Mouse (Mus musculus): Measurements from ENCODE around the gene Naa38. TPM values are rescaled to one million over a fixed set of nuclear protein-coding genes. Genes with fewer than 3 reads are reported as not detected.

Naa38 gene
- polyA plus RNA-seq, 1 experiment from 2014 or later, result 83.9 TPM

GRCm38 (mm10) chr11:69417449-69418384 lies 22.4 kb downstream of the Naa38 start:
- peak; percentile 91 for DNase-seq
- Histone ChIP-seq H3K4me1 (ENCODE audit: insufficient read depth) (peaks cover 71% of the 10 kb centered on the region), H3K4me3 (ENCODE audit: low read depth, low read length) (peak overlapping the region; percentile 55), H3K27me3 (ENCODE audit: insufficient read depth, low read length) (peaks cover 18% of the 10 kb centered on the region), H3K36me3 (replicated peaks; ENCODE audit: insufficient read depth, low read length) (no peaks in the 10 kb centered on the region), H3K4me2 (ENCODE audit: low read depth, low read length) (peak overlapping the region; percentile 93), H3K9me3 (ENCODE audit: low read length) (no peaks in the 10 kb centered on the region), H3K27ac (ENCODE audit: low read depth) (peak overlapping the region; percentile 94), H3K9ac (replicated peaks) (peak overlapping the region; percentile 60)
- ATAC-seq, result peak; percentile 69
- peak; percentile 64; the same call in 1 of the 2 replicates for TF ChIP-seq EP300 (IDR thresholded peaks at IDR 0.05; ENCODE audit: low read depth)
- TF ChIP-seq CTCF (IDR thresholded peaks at IDR 0.05; ENCODE audit: low read depth), result no peak
- WGBS (ENCODE audit: insufficient replicate concordance), result 0% methylated on average over 38 of the region's 39 CpGs

DNA sequence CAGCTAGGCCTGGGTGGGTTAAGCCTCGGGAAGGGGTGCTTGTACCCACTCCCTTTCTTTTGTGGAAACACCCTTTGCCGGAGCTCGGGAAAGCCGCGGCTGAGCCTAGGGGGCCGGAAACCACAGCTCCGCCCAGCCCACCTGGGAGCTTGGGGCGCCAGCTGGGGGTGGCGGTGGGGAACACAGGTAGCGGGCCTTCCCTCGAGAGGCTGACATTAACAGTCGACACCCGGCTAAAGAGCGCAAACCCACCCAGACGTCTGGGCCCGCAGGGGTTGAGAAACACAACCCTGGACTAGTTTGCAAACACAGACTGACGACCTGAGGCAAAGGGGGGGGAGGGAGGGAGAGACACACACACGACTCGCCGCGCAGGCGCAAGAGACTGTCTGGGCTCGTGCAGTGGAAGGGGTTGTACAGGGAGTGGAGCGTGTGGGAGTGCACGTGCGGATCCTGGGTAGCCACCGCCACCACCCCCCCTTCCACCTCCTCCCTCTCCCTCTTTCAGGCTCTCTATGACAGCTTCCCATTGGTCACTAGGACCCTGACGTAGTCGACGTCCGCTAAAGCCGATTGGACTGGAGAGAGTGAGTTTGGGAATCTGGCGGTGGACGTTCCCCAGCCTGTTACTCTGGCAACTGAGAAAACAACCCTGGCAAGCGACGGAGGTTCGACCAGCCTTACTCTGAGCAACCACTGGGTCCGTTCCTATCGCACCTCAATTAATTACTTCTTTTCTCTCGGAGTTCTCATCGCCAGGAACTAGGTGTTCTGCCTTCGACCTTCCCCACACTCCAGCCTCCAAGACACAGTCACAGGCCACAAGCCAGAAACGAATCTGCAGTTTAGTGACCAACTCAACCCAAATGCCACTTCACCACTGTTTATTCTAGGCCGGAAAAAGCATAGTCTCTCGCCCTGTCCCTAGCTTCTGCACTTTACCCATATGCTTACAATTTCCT lies 23.5 kb downstream of the Naa38 start:
- WGBS (ENCODE audit: insufficient replicate concordance), result 0% methylated on average over 43 of the region's 45 CpGs
- H3K27ac ChIP-seq (ENCODE audit: low read depth), result peak overlapping the region; percentile 94
- peak overlapping the region; percentile 93 for H3K4me2 ChIP-seq (ENCODE audit: low read depth, low read length)
- H3K4me1 ChIP-seq (ENCODE audit: insufficient read depth), result peaks cover 61% of the 10 kb centered on the region
- H3K9me3 ChIP-seq (ENCODE audit: low read length), result no peaks in the 10 kb centered on the region
- DNase-seq (peak; percentile 90), ATAC-seq (peak; percentile 79)
- peak overlapping the region; percentile 60 for H3K9ac ChIP-seq (replicated peaks)
- H3K36me3 ChIP-seq (replicated peaks; ENCODE audit: insufficient read depth, low read length), result no peaks in the 10 kb centered on the region
- H3K27me3 ChIP-seq (ENCODE audit: insufficient read depth, low read length), result peaks cover 20% of the 10 kb centered on the region
- H3K4me3 ChIP-seq (ENCODE audit: low read depth, low read length), result peak overlapping the region; percentile 55
- TF ChIP-seq CTCF (IDR thresholded peaks at IDR 0.05; ENCODE audit: low read depth) (no peak), EP300 (IDR thresholded peaks at IDR 0.05; ENCODE audit: low read depth) (no peak)

DNA sequence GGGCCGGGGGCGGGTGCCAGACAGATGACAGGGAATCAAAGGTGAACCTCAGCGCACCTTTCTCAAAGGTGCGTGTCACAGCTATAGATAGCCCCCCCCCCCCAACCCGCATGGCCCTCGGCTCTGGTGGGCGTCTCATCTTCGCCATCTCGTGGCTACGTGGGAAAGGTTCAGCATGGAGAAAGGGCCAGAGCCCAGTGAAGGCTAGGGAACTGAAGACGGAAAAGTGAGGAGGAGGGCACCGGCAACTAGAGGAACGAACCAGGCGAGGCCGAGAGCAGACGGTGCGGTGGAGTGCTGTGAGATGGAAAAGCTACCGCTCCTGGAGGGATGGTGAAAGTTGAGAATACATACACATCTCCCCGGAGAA lies 24.1 kb downstream of the Naa38 start:
- peak; percentile 51 for DNase-seq
- Histone ChIP-seq H3K36me3 (replicated peaks; ENCODE audit: insufficient read depth, low read length) (no peaks in the 10 kb centered on the region), H3K4me3 (ENCODE audit: low read depth, low read length) (peak overlapping the region; percentile 55), H3K4me2 (ENCODE audit: low read depth, low read length) (peak overlapping the region; percentile 93), H3K9me3 (ENCODE audit: low read length) (no peaks in the 10 kb centered on the region), H3K9ac (replicated peaks) (peak overlapping the region; percentile 44; the same call in 1 of the 2 replicates), H3K27me3 (ENCODE audit: insufficient read depth, low read length) (peaks cover 20% of the 10 kb centered on the region), H3K27ac (ENCODE audit: low read depth) (peak overlapping the region; percentile 77), H3K4me1 (ENCODE audit: insufficient read depth) (peaks cover 56% of the 10 kb centered on the region)
- whole genome bisulfite sequencing (ENCODE audit: insufficient replicate concordance), result 1% methylated on average over 19 of the region's 19 CpGs
- ATAC-seq, result no peak
- peak; percentile 58 for TF ChIP-seq CTCF (IDR thresholded peaks at IDR 0.05; ENCODE audit: low read depth)
- no peak for TF ChIP-seq EP300 (IDR thresholded peaks at IDR 0.05; ENCODE audit: low read depth)

- WGBS (ENCODE audit: insufficient replicate concordance), result 2% methylated on average over 28 of the region's 31 CpGs
- Histone ChIP-seq H3K4me2 (ENCODE audit: low read depth, low read length) (peak overlapping the region; percentile 93), H3K27ac (ENCODE audit: low read depth) (peak overlapping the region; percentile 77), H3K9ac (replicated peaks) (peak overlapping the region; percentile 44; the same call in 1 of the 2 replicates), H3K9me3 (ENCODE audit: low read length) (no peaks in the 10 kb centered on the region), H3K4me3 (ENCODE audit: low read depth, low read length) (peak overlapping the region; percentile 55), H3K27me3 (ENCODE audit: insufficient read depth, low read length) (peaks cover 20% of the 10 kb centered on the region), H3K4me1 (ENCODE audit: insufficient read depth) (peaks cover 50% of the 10 kb centered on the region), H3K36me3 (replicated peaks; ENCODE audit: insufficient read depth, low read length) (no peaks in the 10 kb centered on the region)
- ATAC-seq (no peak), DNase-seq (peak; percentile 60)
- TF ChIP-seq EP300 (IDR thresholded peaks at IDR 0.05; ENCODE audit: low read depth) (no peak), CTCF (IDR thresholded peaks at IDR 0.05; ENCODE audit: low read depth) (no peak)
Observed at GRCm38 (mm10) chr11:69419813-69420553, 24.7 kb downstream of the Naa38 start.

DNA sequence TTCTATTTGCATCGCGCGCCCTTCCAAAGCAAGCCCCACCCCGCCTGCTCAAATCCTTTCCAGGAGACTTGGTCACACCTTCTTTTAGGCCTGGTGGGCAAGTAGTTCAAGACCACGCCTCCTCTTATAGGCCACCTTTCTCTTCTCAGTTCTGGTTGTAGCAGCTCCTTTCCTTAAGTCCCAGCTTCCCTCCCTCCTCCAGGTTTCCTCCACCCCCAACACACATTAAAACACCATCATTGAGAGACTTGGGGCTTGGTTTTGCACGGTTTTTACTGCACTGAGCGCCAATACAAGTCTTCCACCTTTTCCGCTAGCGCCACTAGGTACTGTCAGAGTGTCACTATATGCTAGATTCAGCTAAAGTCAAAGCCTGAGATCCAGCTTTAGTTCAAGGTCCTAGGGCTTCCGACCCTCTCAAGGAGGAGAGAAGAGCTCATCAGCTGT lies 25.3 kb downstream of the Naa38 start:
- 15% methylated on average over 10 of the region's 10 CpGs for WGBS (ENCODE audit: insufficient replicate concordance)

More for the DNA sequence above, 25.3 kb downstream of the Naa38 start:
- H3K27ac ChIP-seq (ENCODE audit: low read depth), result no peak overlapping the region
- peaks cover 44% of the 10 kb centered on the region for H3K4me1 ChIP-seq (ENCODE audit: insufficient read depth)
- H3K4me3 ChIP-seq (ENCODE audit: low read depth, low read length), result peak overlapping the region; percentile 55
- peak overlapping the region; percentile 93 for H3K4me2 ChIP-seq (ENCODE audit: low read depth, low read length)
- H3K9me3 ChIP-seq (ENCODE audit: low read length), result no peaks in the 10 kb centered on the region
- no peaks in the 10 kb centered on the region for H3K36me3 ChIP-seq (replicated peaks; ENCODE audit: insufficient read depth, low read length)
- H3K27me3 ChIP-seq (ENCODE audit: insufficient read depth, low read length), result peaks cover 20% of the 10 kb centered on the region
- no peak for TF ChIP-seq CTCF (IDR thresholded peaks at IDR 0.05; ENCODE audit: low read depth)
- DNase-seq, result no peak
- no peak overlapping the region for H3K9ac ChIP-seq (replicated peaks)
- ATAC-seq, result no peak

Measured in liver, postnatal 0 days (tissue).